Mouse (Mus musculus): ENCODE measurements at regions not wholly inside any gene's neighbourhood (a gene's known extent, or its start where the extent isn't known, plus 50 kb on each side); places are given as distances from the start of the nearest gene placed in this dataset.

DNA sequence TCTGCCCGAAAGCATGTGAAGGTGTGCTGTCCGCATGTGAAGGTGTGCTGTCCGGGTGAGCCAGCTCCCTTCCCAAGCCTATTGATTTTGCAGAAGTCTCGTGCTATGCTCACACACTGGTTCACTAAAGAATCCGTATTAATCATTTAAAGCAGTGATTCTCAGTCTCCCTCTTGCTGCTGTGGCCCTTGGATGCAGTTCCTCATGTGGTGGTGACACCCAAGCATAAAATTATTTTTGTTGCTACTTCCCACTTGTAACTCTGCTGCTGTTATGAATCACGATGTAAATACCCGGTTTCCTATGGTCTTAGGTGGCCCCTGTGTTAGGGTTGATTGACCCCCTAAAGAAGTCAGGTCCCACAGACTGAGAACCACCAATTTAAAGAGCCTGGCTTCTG, 55.7 kb upstream of the Emb start:
- H3K27ac ChIP-seq (replicated peaks; ENCODE audit: insufficient read depth, low read depth, low read length): no peak overlapping the region
- WGBS: 80% methylated on average over 7 of the region's 7 CpGs
- DNase-seq (ENCODE audit: extremely low read depth, low read depth, low spot score): no peak
- no peaks in the 10 kb centered on the region for H3K79me2 ChIP-seq (ENCODE audit: control insufficient read depth, insufficient read depth, low read length)
- H3K4me3 ChIP-seq (ENCODE audit: insufficient read depth, low read depth, low read length): no peak overlapping the region
- no peaks in the 10 kb centered on the region for H3K36me3 ChIP-seq (ENCODE audit: control insufficient read depth, insufficient read depth, low read length)
- H3K27me3 ChIP-seq (ENCODE audit: control insufficient read depth, insufficient read depth, low read length): no peaks in the 10 kb centered on the region
- H3K9ac ChIP-seq (ENCODE audit: low read depth, low read length): no peak overlapping the region
- H3K4me1 ChIP-seq (ENCODE audit: control insufficient read depth, insufficient read depth, low read length): no peaks in the 10 kb centered on the region
- no peak for TF ChIP-seq POLR2A (IDR thresholded peaks at IDR 0.05; ENCODE audit: extremely low read depth, insufficient read depth, low read length)
- no peak for TF ChIP-seq CTCF (IDR thresholded peaks at IDR 0.05; ENCODE audit: low read depth, low read length)

DNA sequence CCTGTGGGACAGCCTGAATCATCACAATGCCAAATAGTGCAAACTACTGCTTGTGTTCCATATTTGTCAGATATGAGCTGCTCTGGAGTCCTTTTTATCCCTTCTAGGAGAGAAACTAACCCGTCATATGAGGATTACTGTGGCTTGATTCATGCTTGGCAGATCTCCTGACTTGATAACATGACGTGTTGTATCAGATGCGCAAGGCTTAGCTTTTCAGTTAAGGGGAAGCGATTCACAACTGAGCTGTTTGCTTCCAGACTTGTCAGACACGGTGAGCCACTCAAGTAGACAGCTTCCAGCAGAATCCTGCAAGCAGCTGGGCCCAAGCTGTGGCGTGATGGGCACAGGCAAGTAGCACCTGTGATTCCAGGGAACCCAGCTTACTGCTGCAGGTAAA, 64.5 kb upstream of the Emb start:
- H3K27me3 ChIP-seq (ENCODE audit: control insufficient read depth, insufficient read depth, low read length): no peaks in the 10 kb centered on the region
- H3K4me3 ChIP-seq (ENCODE audit: insufficient read depth, low read depth, low read length): no peak overlapping the region
- no peaks in the 10 kb centered on the region for H3K36me3 ChIP-seq (ENCODE audit: control insufficient read depth, insufficient read depth, low read length)
- H3K79me2 ChIP-seq (ENCODE audit: control insufficient read depth, insufficient read depth, low read length): no peaks in the 10 kb centered on the region
- WGBS: 71% methylated on average over 6 of the region's 6 CpGs
- no peak overlapping the region for H3K9ac ChIP-seq (ENCODE audit: low read depth, low read length)
- TF ChIP-seq CTCF (IDR thresholded peaks at IDR 0.05; ENCODE audit: low read depth, low read length) (no peak), POLR2A (IDR thresholded peaks at IDR 0.05; ENCODE audit: extremely low read depth, insufficient read depth, low read length) (no peak)
- H3K27ac ChIP-seq (replicated peaks; ENCODE audit: insufficient read depth, low read depth, low read length): no peak overlapping the region
- H3K4me1 ChIP-seq (ENCODE audit: control insufficient read depth, insufficient read depth, low read length): no peaks in the 10 kb centered on the region
- no peak for DNase-seq (ENCODE audit: extremely low read depth, low read depth, low spot score)

DNA sequence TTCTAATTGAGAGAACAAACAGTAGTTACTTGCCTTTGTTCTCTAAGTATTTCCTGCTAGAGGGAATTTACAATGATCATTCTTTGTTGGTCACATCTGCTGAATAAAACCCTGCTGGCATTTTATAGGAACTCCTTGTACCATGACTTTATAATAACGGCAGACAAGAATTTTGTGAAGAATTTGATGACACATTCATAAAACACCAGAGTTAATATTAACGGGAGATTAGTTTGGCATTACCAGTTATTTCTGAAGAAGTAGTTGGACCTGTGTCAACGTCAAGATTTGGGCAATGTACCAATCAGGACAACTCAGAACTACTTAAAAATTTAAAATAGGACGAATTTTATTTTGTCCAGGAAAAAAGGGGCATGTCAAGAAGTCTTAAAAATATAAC, 65.1 kb upstream of the Emb start:
- Histone ChIP-seq H3K36me3 (ENCODE audit: control insufficient read depth, insufficient read depth, low read length) (no peaks in the 10 kb centered on the region), H3K4me1 (ENCODE audit: control insufficient read depth, insufficient read depth, low read length) (no peaks in the 10 kb centered on the region), H3K4me3 (ENCODE audit: insufficient read depth, low read depth, low read length) (no peak overlapping the region), H3K27me3 (ENCODE audit: control insufficient read depth, insufficient read depth, low read length) (no peaks in the 10 kb centered on the region), H3K27ac (replicated peaks; ENCODE audit: insufficient read depth, low read depth, low read length) (no peak overlapping the region), H3K79me2 (ENCODE audit: control insufficient read depth, insufficient read depth, low read length) (no peaks in the 10 kb centered on the region), H3K9ac (ENCODE audit: low read depth, low read length) (no peak overlapping the region)
- WGBS: 71% methylated on average over 4 of the region's 4 CpGs
- no peak for TF ChIP-seq POLR2A (IDR thresholded peaks at IDR 0.05; ENCODE audit: extremely low read depth, insufficient read depth, low read length)
- no peak for TF ChIP-seq CTCF (IDR thresholded peaks at IDR 0.05; ENCODE audit: low read depth, low read length)
- no peak for DNase-seq (ENCODE audit: extremely low read depth, low read depth, low spot score)

DNA sequence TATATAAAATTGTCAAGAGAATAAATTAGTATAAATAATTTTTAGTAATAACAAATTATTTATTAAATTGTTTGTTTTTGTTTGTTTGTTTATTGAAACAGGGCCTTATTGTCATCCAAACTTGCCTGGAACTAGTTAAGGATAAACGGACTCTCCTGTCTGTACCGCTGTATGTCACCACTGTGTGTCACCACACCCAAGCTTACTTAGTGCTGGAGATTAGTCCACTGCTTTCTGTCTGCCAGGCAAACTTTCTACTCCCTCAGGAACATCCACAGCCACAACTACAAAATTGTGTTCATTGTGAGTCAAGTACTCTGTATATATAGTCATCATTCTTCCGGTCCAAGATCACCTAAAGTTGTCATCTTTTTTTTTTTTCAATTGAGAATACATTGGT, 74.0 kb upstream of the Emb start:
- no peak for DNase-seq (ENCODE audit: extremely low read depth, low read depth, low spot score)
- TF ChIP-seq CTCF (IDR thresholded peaks at IDR 0.05; ENCODE audit: low read depth, low read length) (no peak), POLR2A (IDR thresholded peaks at IDR 0.05; ENCODE audit: extremely low read depth, insufficient read depth, low read length) (no peak)
- no peaks in the 10 kb centered on the region for H3K79me2 ChIP-seq (ENCODE audit: control insufficient read depth, insufficient read depth, low read length)
- WGBS: 83% methylated on average over 3 of the region's 3 CpGs
- no peak overlapping the region for H3K27ac ChIP-seq (replicated peaks; ENCODE audit: insufficient read depth, low read depth, low read length)
- no peaks in the 10 kb centered on the region for H3K36me3 ChIP-seq (ENCODE audit: control insufficient read depth, insufficient read depth, low read length)
- no peak overlapping the region for H3K9ac ChIP-seq (ENCODE audit: low read depth, low read length)
- no peaks in the 10 kb centered on the region for H3K4me1 ChIP-seq (ENCODE audit: control insufficient read depth, insufficient read depth, low read length)
- H3K27me3 ChIP-seq (ENCODE audit: control insufficient read depth, insufficient read depth, low read length): no peaks in the 10 kb centered on the region
- no peak overlapping the region for H3K4me3 ChIP-seq (ENCODE audit: insufficient read depth, low read depth, low read length)

DNA sequence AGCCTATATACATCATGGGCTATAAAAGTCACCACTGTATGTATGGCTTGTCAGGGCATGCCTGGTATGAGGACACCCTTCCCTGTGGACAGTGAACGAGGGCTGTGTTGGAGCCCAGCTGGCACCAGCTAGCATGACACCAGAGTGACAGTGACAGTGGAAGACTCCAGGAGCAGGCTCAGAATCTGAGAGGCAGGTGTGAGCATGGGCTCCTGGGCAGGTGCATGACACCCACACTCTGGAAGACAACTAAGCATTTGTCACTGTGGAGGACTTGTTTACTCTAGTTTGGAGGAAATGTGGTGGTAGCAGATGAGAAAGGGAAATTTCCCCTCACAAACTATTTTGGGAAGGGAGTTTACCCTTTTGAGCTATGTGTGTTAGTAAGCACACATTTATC, 76.2 kb upstream of the Emb start:
- Histone ChIP-seq H3K27ac (replicated peaks; ENCODE audit: insufficient read depth, low read depth, low read length) (no peak overlapping the region), H3K36me3 (ENCODE audit: control insufficient read depth, insufficient read depth, low read length) (no peaks in the 10 kb centered on the region), H3K27me3 (ENCODE audit: control insufficient read depth, insufficient read depth, low read length) (0 out of 2 replicates have a peak, but pooled peaks cover 1% of the 10 kb centered on the region), H3K4me1 (ENCODE audit: control insufficient read depth, insufficient read depth, low read length) (no peaks in the 10 kb centered on the region), H3K9ac (ENCODE audit: low read depth, low read length) (no peak overlapping the region), H3K79me2 (ENCODE audit: control insufficient read depth, insufficient read depth, low read length) (no peaks in the 10 kb centered on the region), H3K4me3 (ENCODE audit: insufficient read depth, low read depth, low read length) (no peak overlapping the region)
- TF ChIP-seq CTCF (IDR thresholded peaks at IDR 0.05; ENCODE audit: low read depth, low read length) (no peak), POLR2A (IDR thresholded peaks at IDR 0.05; ENCODE audit: extremely low read depth, insufficient read depth, low read length) (no peak)
- WGBS: 67% methylated on average over 1 of the region's 1 CpGs
- no peak for DNase-seq (ENCODE audit: extremely low read depth, low read depth, low spot score)

DNA sequence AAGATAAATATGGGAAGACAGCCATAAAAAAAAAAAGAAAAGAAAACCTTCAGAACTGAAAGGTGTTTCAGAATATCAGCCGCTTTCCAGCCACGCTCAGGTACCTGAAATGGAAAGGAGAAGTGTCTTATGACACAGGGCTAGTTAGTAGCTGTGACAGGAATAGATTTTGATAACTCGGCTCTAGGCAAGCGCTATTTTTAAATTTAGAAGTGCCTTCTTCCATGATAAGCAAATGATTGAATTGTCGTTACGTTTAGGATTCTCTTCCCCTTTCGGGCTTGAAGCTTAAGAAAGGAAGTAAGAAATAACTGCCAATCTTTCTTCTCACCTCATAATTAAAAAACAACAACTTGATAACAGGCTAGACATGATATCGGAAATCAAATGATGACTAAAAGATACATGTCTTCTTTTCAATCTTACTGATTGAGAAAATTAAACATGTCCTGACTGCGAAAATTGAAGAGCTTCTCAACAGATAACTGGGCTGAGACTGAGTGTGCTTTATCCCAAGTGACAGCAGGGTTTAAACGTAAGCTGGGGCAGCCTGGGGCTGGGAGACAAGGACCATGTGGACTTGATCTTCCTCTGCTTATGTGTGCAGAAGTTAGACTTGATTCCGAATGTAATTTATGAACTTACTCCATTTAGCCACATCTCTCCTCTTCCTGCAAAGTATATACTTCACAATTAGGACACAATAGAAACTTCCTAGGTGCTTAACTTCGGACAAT, 80.4 kb upstream of the Emb start:
- no peaks in the 10 kb centered on the region for H3K4me1 ChIP-seq (ENCODE audit: control insufficient read depth, insufficient read depth, low read length)
- H3K27ac ChIP-seq (replicated peaks; ENCODE audit: insufficient read depth, low read depth, low read length): no peak overlapping the region
- H3K27me3 ChIP-seq (ENCODE audit: control insufficient read depth, insufficient read depth, low read length): 0 out of 2 replicates have a peak, but pooled peaks cover 3% of the 10 kb centered on the region
- no peak overlapping the region for H3K4me3 ChIP-seq (ENCODE audit: insufficient read depth, low read depth, low read length)
- H3K79me2 ChIP-seq (ENCODE audit: control insufficient read depth, insufficient read depth, low read length): no peaks in the 10 kb centered on the region
- WGBS: 66% methylated on average over 12 of the region's 12 CpGs
- no peak for DNase-seq (ENCODE audit: extremely low read depth, low read depth, low spot score)
- no peak for TF ChIP-seq POLR2A (IDR thresholded peaks at IDR 0.05; ENCODE audit: extremely low read depth, insufficient read depth, low read length)
- TF ChIP-seq CTCF (IDR thresholded peaks at IDR 0.05; ENCODE audit: low read depth, low read length): no peak
- no peaks in the 10 kb centered on the region for H3K36me3 ChIP-seq (ENCODE audit: control insufficient read depth, insufficient read depth, low read length)
- H3K9ac ChIP-seq (ENCODE audit: low read depth, low read length): no peak overlapping the region

All from liver, adult 2 months (tissue).